Mouse (Mus musculus): Measurements from ENCODE around the gene Zfc3h1.

GRCm38 (mm10) chr10:115391076-115391475, 6.3 kb downstream of the Zfc3h1 start:
- TF ChIP-seq CTCF (IDR thresholded peaks at IDR 0.05; ENCODE audit: extremely low read depth, insufficient read depth, insufficient read length, insufficient replicate concordance): no peak
- TF ChIP-seq POLR2A (IDR thresholded peaks at IDR 0.05; ENCODE audit: low read depth, low read length): no peak

All from spleen, adult 2 months (tissue).